In the genomic region with DNA sequence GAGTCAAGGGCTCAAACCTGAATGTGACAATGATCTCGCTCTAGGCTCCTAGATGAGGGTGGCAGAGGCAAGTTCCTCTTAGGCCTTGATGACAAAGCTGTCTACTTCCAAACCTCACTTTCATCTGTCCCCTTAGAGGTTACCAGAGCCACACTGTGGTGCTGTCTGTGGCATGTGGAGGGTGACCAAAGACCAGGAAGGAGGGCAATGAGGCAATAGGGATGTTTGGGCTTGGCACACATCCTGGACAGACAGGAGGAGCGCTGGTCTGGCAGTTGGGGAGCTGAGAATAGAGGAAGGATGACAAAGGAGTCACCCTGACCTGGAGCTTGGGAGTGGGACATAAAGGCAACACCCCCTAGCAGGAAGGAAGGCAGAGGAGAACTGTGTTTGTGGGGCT, we compare ENCODE assay signal across 30 mouse cellular contexts. TPM values are rescaled to one million over a fixed set of nuclear protein-coding genes. Genes with fewer than 3 reads are reported as not detected.
DNase-seq lines count a peak whose midpoint lies in the region; ATAC-seq and TF ChIP-seq lines count a peak whose summit lies in the region.
"Had no signal": no experiment of that assay in that cellular context is flagged by ENCODE, and none has a peak within 500 bp of the region (broad histone marks: within the 10 kb centered on the region; RNA-seq: fewer than 3 reads in every experiment).

No protein-coding gene starts in this region.

- peak overlapping the region; percentile 74 for H3K27ac ChIP-seq in midbrain, embryonic 10.5 days (replicated peaks)
- H3K27ac ChIP-seq in midbrain, embryonic 11.5 days (ENCODE audit: low read depth, low read length): no peak overlapping the region
- peak overlapping the region; percentile 82 for H3K27ac ChIP-seq in olfactory bulb, adult 2 months (ENCODE audit: insufficient read depth, low read depth, low read length)
- H3K27ac ChIP-seq in heart, embryonic 12.5 days (ENCODE audit: poor library complexity, severe bottlenecking): no peak overlapping the region
- H3K27ac ChIP-seq: gastrocnemius, adult 2 months; heart, adult 2 months; kidney, postnatal 0 days; liver, embryonic 15.5 days; lung, embryonic 15.5 days; neural tube, embryonic 12.5 days had no signal

- no peaks in the 10 kb centered on the region for H3K36me3 ChIP-seq in midbrain, embryonic 10.5 days
- H3K36me3 ChIP-seq in midbrain, embryonic 11.5 days (ENCODE audit: control insufficient read depth, insufficient read depth, low read length): no peaks in the 10 kb centered on the region
- H3K36me3 ChIP-seq in heart, embryonic 12.5 days: no peaks in the 10 kb centered on the region
- H3K36me3 ChIP-seq: hindbrain, embryonic 13.5 days; liver, embryonic 15.5 days; lung, embryonic 15.5 days; midbrain, embryonic 12.5 days; neural tube, embryonic 12.5 days had no signal

- DNase-seq in midbrain, embryonic 10.5 days (ENCODE audit: low spot score): no peak
- DNase-seq in midbrain, embryonic 11.5 days (ENCODE audit: low spot score, missing footprints): no peak
- DNase-seq in spleen, adult 12 weeks (ENCODE audit: low spot score): no peak
- DNase-seq: adrenal gland, postnatal 25 days; B cell, adult 2 months; cerebellum, adult 18-20 months; cerebellum, postnatal 25 days; gastrocnemius, adult 2 months; gastrocnemius, postnatal 36 days; heart, adult 2 months; heart, postnatal 14 days; kidney, adult 8-10 months; kidney, postnatal 4 days; layer of hippocampus, postnatal 36 days; liver; lung, postnatal 4 days; retina, postnatal 1 day; right cerebral cortex, postnatal 14 days; thymus, postnatal 14 days had no signal

- no peak for TF ChIP-seq CTCF in olfactory bulb, adult 2 months (IDR thresholded peaks at IDR 0.05; ENCODE audit: insufficient read depth, low read depth, low read length)

- H3K4me1 ChIP-seq in midbrain, embryonic 10.5 days: peaks cover 20% of the 10 kb centered on the region
- peaks cover 6% of the 10 kb centered on the region for H3K4me1 ChIP-seq in midbrain, embryonic 11.5 days (ENCODE audit: control insufficient read depth, insufficient read depth, low read length)
- peaks cover 55% of the 10 kb centered on the region for H3K4me1 ChIP-seq in olfactory bulb, adult 2 months (ENCODE audit: control insufficient read depth, insufficient read depth, low read length)
- H3K4me1 ChIP-seq in heart, embryonic 12.5 days (replicated peaks): peaks cover 5% of the 10 kb centered on the region; the same call in 1 of the 2 replicates
- H3K4me1 ChIP-seq: liver, embryonic 15.5 days; lung, embryonic 15.5 days had no signal

- WGBS in midbrain, embryonic 10.5 days: 78% methylated on average over 2 of the region's 2 CpGs
- 77% methylated on average over 2 of the region's 2 CpGs for WGBS in midbrain, embryonic 11.5 days
- 74% methylated on average over 2 of the region's 2 CpGs for WGBS in olfactory bulb, adult 2 months
- 75% methylated on average over 2 of the region's 2 CpGs for WGBS in heart, embryonic 12.5 days

- peaks cover 46% of the 10 kb centered on the region for H3K27me3 ChIP-seq in midbrain, embryonic 10.5 days (ENCODE audit: low read depth, poor library complexity, severe bottlenecking)
- H3K27me3 ChIP-seq in midbrain, embryonic 11.5 days (ENCODE audit: control insufficient read depth, insufficient read depth, low read length): no peaks in the 10 kb centered on the region; the same call in 1 of the 2 replicates
- no peaks in the 10 kb centered on the region; the same call in 1 of the 2 replicates for H3K27me3 ChIP-seq in heart, embryonic 12.5 days (replicated peaks)
- H3K27me3 ChIP-seq: liver, embryonic 15.5 days; lung, embryonic 15.5 days had no signal

- H3K9me3 ChIP-seq in midbrain, embryonic 10.5 days (replicated peaks): no peaks in the 10 kb centered on the region
- no peaks in the 10 kb centered on the region for H3K9me3 ChIP-seq in midbrain, embryonic 11.5 days (ENCODE audit: control insufficient read depth, low read length)
- no peaks in the 10 kb centered on the region for H3K9me3 ChIP-seq in heart, embryonic 12.5 days (replicated peaks)
- H3K9me3 ChIP-seq: hindbrain, embryonic 13.5 days; liver, embryonic 15.5 days; lung, embryonic 15.5 days; midbrain, embryonic 12.5 days; neural tube, embryonic 12.5 days had no signal

- H3K4me3 ChIP-seq in midbrain, embryonic 10.5 days: no peak overlapping the region
- no peak overlapping the region for H3K4me3 ChIP-seq in midbrain, embryonic 11.5 days (ENCODE audit: low read depth, low read length)
- H3K4me3 ChIP-seq in olfactory bulb, adult 2 months (ENCODE audit: insufficient read depth, low read depth, low read length): no peak overlapping the region
- no peak overlapping the region for H3K4me3 ChIP-seq in heart, embryonic 12.5 days
- H3K4me3 ChIP-seq: gastrocnemius, adult 2 months; heart, adult 2 months; hindbrain, embryonic 13.5 days; liver, embryonic 15.5 days; lung, embryonic 15.5 days; midbrain, embryonic 12.5 days; neural tube, embryonic 12.5 days had no signal

- no peak overlapping the region for H3K9ac ChIP-seq in midbrain, embryonic 11.5 days (ENCODE audit: low read length)
- no peak overlapping the region for H3K9ac ChIP-seq in heart, embryonic 12.5 days
- H3K9ac ChIP-seq: hindbrain, embryonic 13.5 days; liver, embryonic 15.5 days; lung, embryonic 15.5 days; midbrain, embryonic 12.5 days; neural tube, embryonic 12.5 days had no signal

- ATAC-seq in midbrain, embryonic 11.5 days (ENCODE audit: low FRiP score): no peak
- ATAC-seq in common myeloid progenitor, adult 5-6 weeks (replicated peaks; ENCODE audit: low read depth, poor library complexity, severe bottlenecking): peak; percentile 92
- ATAC-seq in megakaryocyte, adult 5-6 weeks (ENCODE audit: poor library complexity, severe bottlenecking): peak; percentile 88
- no peak for ATAC-seq in heart, embryonic 12.5 days (ENCODE audit: insufficient number of reproducible peaks, low FRiP score)
- ATAC-seq: intestine, embryonic 16.5 days had no signal

- no peak overlapping the region for H3K4me2 ChIP-seq in midbrain, embryonic 11.5 days
- H3K4me2 ChIP-seq in heart, embryonic 12.5 days: no peak overlapping the region
- H3K4me2 ChIP-seq: hindbrain, embryonic 13.5 days; liver, embryonic 15.5 days; lung, embryonic 15.5 days; midbrain, embryonic 12.5 days; neural tube, embryonic 12.5 days had no signal

- no peak for TF ChIP-seq POLR2A in olfactory bulb, adult 2 months (IDR thresholded peaks at IDR 0.05; ENCODE audit: insufficient read depth, low read depth, low read length)

RNA-seq across cellular contexts. Expression of a gene that starts 29.8 kb away (rescaled TPM):
- polyA plus RNA-seq in midbrain, embryonic 10.5 days (2016; fragmentation: Nextera tagmentation; extraction: Ambion mirVana): 20.1 and 22.3 TPM in 2 replicates
- polyA plus RNA-seq in midbrain, embryonic 11.5 days (2014; fragmentation: Nextera tagmentation; extraction: Ambion mirVana): 19.2 and 21.9 TPM in 2 replicates
- 8.5 and 11.2 TPM in 2 replicates for total RNA-seq in common myeloid progenitor, adult 5-6 weeks (2017)
- 14.8 and 19.0 TPM in 2 replicates for total RNA-seq in megakaryocyte, adult 5-6 weeks (2015)
- total RNA-seq in megakaryocyte, adult 5-6 weeks (2017): 13.3 and 19.4 TPM in 2 replicates
- not detected in 2 replicates for polyA plus RNA-seq in olfactory bulb, adult 2 months (2012; ENCODE audit: insufficient read depth, insufficient read length, low replicate concordance, missing spikeins)
- polyA plus RNA-seq in heart, embryonic 12.5 days (2016; fragmentation: Nextera tagmentation; extraction: Ambion mirVana): 10.1 and 10.8 TPM in 2 replicates

Comparison
In these comparisons a context has a peak if more than half of its experiments do, and no peak if none do; other contexts are left out.
1. H3K27ac ChIP-seq: peak in midbrain, embryonic 10.5 days (single experiment) and olfactory bulb, adult 2 months (single experiment); none in midbrain, embryonic 11.5 days (single experiment) and heart, embryonic 12.5 days (single experiment).
2. ATAC-seq: peak in common myeloid progenitor, adult 5-6 weeks (single experiment) and megakaryocyte, adult 5-6 weeks (single experiment); none in midbrain, embryonic 11.5 days (single experiment) and heart, embryonic 12.5 days (single experiment).